Mouse (Mus musculus) heart, embryonic 10.5 days (tissue): Measurements from ENCODE around the gene Gm33815. TPM values are rescaled to one million over a fixed set of nuclear protein-coding genes. Genes with fewer than 3 reads are reported as not detected.
"Not testable (repeated sequence)": the region's sequence is repeated elsewhere in the genome, so short reads cannot be mapped to it uniquely, and the experiment has no call there.

Experiments used
- DNase-seq: peaks from one replicate; pipeline ENCODE4 v3.0.0-alpha.2; 2017; ENCODE audit warnings: low spot score
- H3K27ac ChIP-seq: fragments of 300-500 bp; sonication (generic); 2 replicates; pipeline ENCODE4 v1.5.1; 2016; ENCODE audit warnings: mild to moderate bottlenecking
- H3K27me3 ChIP-seq: fragments of 300-500 bp; sonication (generic); 2 replicates; pipeline ENCODE4 v1.6.1; 2016; ENCODE audit warnings: mild to moderate bottlenecking; ENCODE audit not compliant: poor library complexity, insufficient read depth, severe bottlenecking
- H3K36me3 ChIP-seq: fragments of 300-500 bp; sonication (generic); 2 replicates; pipeline ENCODE4 v1.6.1; 2016; ENCODE audit warnings: mild to moderate bottlenecking, moderate library complexity
- H3K4me1 ChIP-seq: fragments of 300-500 bp; sonication (generic); 2 replicates; pipeline ENCODE4 v1.6.1; 2016; ENCODE audit warnings: mild to moderate bottlenecking
- H3K4me3 ChIP-seq: fragments of 300-500 bp; sonication (generic); 2 replicates; pipeline ENCODE4 v1.5.1; 2016; ENCODE audit warnings: mild to moderate bottlenecking, moderate library complexity
- H3K9me3 ChIP-seq: fragments of 300-500 bp; sonication (generic); 2 replicates; pipeline ENCODE4 v1.6.1; 2016; ENCODE audit warnings: mild to moderate bottlenecking, moderate library complexity
- WGBS: fragments of 180-500 bp; shearing (Covaris S2); methylation state at CpG from one replicate; pipeline ENCODE4 v1.1.7; 2016; 5-methylcytosine and 5-hydroxymethylcytosine counted together
- polyA plus RNA-seq: library from polyadenylated mRNA; unstranded; fragments of >200 nt; fragmentation: Nextera tagmentation; extraction: Ambion mirVana; gene quantifications from 2 replicates; pipeline ENCODE4 v1.2.1, GENCODE M21; 2016

Gm33815 gene
- polyA plus RNA-seq = not detected in 2 replicates

DNA sequence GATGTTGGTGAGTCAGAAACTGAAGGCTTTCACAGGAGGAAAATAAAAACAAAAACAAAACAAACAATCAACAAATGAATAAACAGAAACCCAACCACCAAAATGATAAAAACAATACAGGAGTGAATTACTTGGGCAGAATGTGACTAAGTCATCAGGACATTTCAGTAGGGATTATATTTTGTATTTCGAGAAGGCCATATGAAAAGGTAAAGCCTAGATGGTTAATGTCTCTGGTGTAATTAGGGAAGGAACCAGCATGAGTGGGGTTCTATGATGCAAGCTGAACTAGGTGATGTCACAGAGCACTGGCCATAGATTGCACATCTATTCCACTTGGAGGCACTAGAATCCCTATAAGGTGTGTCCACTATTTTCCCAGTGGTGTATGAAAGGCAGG lies at the start of gene Gm33815:
Gene Gm33815 (plus strand): TSS at position 301 of the 400 bp plus-strand sequence.
- H3K4me3 ChIP-seq, H3K9me3 ChIP-seq, DNase-seq, H3K36me3 ChIP-seq, H3K4me1 ChIP-seq, H3K27ac ChIP-seq, H3K27me3 ChIP-seq: not testable (repeated sequence)
- no CpG with 5 or more reads among the region's 1 CpGs for WGBS
